Mouse (Mus musculus): ENCODE measurements around the gene Gga3. TPM values are rescaled to one million over a fixed set of nuclear protein-coding genes. Genes with fewer than 3 reads are reported as not detected.

Gga3 gene
- total RNA-seq, 4 experiments from 2014 or later, result 13.0 to 19.0 (median 15.8) TPM

GRCm38 (mm10) chr11:115564064-115564809, 39.6 kb downstream of the Gga3 start, which contains the start of gene Nup85:
Gene Nup85 (plus strand): TSS chr11:115564434.
- peak; percentile 95 for DNase-seq (ENCODE audit: low spot score)

DNA sequence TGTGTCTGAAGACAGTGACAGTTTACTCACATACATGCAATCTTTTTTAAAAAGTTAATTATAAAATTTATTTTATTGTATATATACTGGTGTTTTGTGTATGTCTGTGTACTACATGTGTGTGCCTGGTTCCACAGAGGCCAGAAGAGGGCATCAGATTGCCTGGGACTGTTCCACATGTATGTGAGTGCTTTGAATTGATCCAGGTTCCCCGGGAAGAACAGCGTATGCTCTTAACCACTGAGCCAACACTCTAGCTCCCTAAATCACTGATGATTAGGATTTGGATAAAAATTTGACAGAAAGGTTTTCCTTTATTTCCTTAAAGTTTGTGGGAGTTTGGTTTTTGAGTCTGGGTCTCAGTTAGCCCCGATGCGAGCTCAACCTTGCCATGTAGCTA, 40.4 kb downstream of the Gga3 start:
- DNase-seq (ENCODE audit: low spot score), result no peak

GRCm38 (mm10) chr11:115555717-115556116, 48.1 kb downstream of the Gga3 start:
- no peak for DNase-seq (ENCODE audit: low spot score)

DNA sequence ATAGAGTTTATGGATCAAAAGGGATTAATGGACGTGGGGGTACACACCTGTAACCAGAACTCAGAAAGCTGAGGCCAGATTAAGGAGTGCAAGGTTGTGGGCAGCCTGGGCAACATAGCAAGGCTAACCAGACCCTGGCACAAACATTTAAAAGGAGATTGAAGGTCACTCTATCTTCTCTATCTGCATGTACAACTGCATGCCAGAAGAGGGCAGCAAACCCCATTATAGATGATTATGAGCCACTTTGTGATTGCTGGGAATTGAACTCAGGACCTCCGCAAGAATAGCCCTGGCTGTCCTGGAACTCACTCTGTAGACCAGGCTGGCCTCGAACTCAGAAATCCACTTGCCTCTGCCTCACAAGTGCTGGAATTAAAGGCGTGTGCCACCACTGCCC, 51.1 kb downstream of the Gga3 start:
- DNase-seq (ENCODE audit: low spot score), result no peak

DNA sequence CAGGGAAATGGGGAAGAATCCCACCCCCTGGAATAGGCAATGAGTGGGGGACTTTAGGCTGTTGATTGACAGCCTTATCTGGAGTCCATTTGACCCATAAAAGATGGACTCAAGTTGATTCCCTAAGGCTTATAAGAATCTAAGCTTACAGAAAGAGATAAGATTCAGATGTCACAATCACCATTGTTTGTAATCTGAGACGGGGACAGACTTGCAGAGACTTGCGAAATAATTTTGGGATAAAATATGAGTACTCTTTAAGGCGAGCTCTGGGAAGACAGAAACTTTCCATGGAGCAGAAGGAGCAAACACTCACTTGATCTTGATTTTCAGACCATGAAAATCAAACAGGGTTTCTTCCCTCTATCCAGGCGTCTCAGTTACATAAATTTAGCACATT, 60.3 kb downstream of the Gga3 start:
- no peak for DNase-seq (ENCODE audit: low spot score)

- DNase-seq (ENCODE audit: low spot score), result no peak
Measured at GRCm38 (mm10) chr11:115538045-115538444, 65.8 kb downstream of the Gga3 start.

GRCm38 (mm10) chr11:115536856-115537568, 66.8 kb downstream of the Gga3 start:
- DNase-seq (ENCODE audit: low spot score), result no peak

GRCm38 (mm10) chr11:115536038-115536681, 67.7 kb downstream of the Gga3 start, which contains the start of gene Sumo2:
Gene Sumo2 (minus strand): TSS chr11:115536276.
- DNase-seq (ENCODE audit: low spot score), result peak; percentile 97

GRCm38 (mm10) chr11:115535401-115536037, 68.3 kb downstream of the Gga3 start:
- peak; percentile 23 for DNase-seq (ENCODE audit: low spot score)

GRCm38 (mm10) chr11:115534759-115535371, 69.0 kb downstream of the Gga3 start:
- DNase-seq (ENCODE audit: low spot score), result no peak

Other genes with a start within 250 kb of the Gga3 start
- 1 to 10 TPM; 3.4 to 4.3 (median 4.1) TPM for gene Hid1, start 236.3 kb downstream of the Gga3 start, total RNA-seq (2022)
- 1 to 10 TPM; 4.1 to 5.3 (median 4.8) TPM for gene Cdr2l, start 222.1 kb downstream of the Gga3 start, total RNA-seq (2022)
- gene Mrpl58, start 200.3 kb downstream of the Gga3 start, total RNA-seq (2022), result 100 to 1,000 TPM; 139 to 160 (median 146) TPM
- 1,000 to 10,000 TPM; 2,233 to 2,384 (median 2,275) TPM for gene Atp5h, start 184.1 kb downstream of the Gga3 start, total RNA-seq (2022)
- 10 to 100 TPM; 29.3 to 34.0 (median 29.7) TPM for gene Kctd2, start 183.9 kb downstream of the Gga3 start, total RNA-seq (2022)
- gene Trim80, start 163.5 kb downstream of the Gga3 start, total RNA-seq (2022), result under 1 TPM in 1 of 4 experiments, not detected in 3; 0.16 TPM
- not detected for gene Slc16a5, start 141.6 kb downstream of the Gga3 start, total RNA-seq (2022)
- 1 to 10 TPM; 1.2 to 2.2 (median 1.9) TPM for gene Armc7, start 128.4 kb downstream of the Gga3 start, total RNA-seq (2022)
- gene Nt5c, start 112.2 kb downstream of the Gga3 start, total RNA-seq (2022), result 10 to 100 TPM in 2 of 4 experiments, 1 to 10 TPM in 2; 8.7 to 14.9 (median 10.1) TPM
- gene Jpt1, start 89.7 kb downstream of the Gga3 start, total RNA-seq (2022), result 100 to 1,000 TPM; 114 to 126 (median 121) TPM
- gene Sumo2, start 67.8 kb downstream of the Gga3 start, total RNA-seq (2022), result 100 to 1,000 TPM; 166 to 179 (median 176) TPM
- gene Nup85, start 39.6 kb downstream of the Gga3 start, total RNA-seq (2022), result 10 to 100 TPM; 15.7 to 24.4 (median 19.2) TPM
- gene Mrps7, start 126 bp downstream of the Gga3 start, total RNA-seq (2022), result 100 to 1,000 TPM in 1 of 4 experiments, 10 to 100 TPM in 3; 80.5 to 101 (median 85.0) TPM
- 10 to 100 TPM; 40.8 to 52.0 (median 45.0) TPM for gene Mif4gd, start 8.9 kb upstream of the Gga3 start, total RNA-seq (2022)
- gene Slc25a19, start 24.2 kb upstream of the Gga3 start, total RNA-seq (2022), result 10 to 100 TPM; 31.4 to 40.9 (median 34.9) TPM
- gene Grb2, start 104.5 kb upstream of the Gga3 start, total RNA-seq (2022), result 100 to 1,000 TPM in 3 of 4 experiments, 10 to 100 TPM in 1; 93.7 to 126 (median 111) TPM
- gene Tmem94, start 161.4 kb upstream of the Gga3 start, total RNA-seq (2022), result 100 to 1,000 TPM in 2 of 4 experiments, 10 to 100 TPM in 2; 96.2 to 103 (median 100) TPM
- gene Caskin2, start 209.6 kb upstream of the Gga3 start, total RNA-seq (2022), result 10 to 100 TPM; 40.3 to 48.2 (median 44.7) TPM
- 1 to 10 TPM; 6.9 to 8.8 (median 7.5) TPM for gene Tsen54, start 210.7 kb upstream of the Gga3 start, total RNA-seq (2022)
- 10 to 100 TPM; 15.7 to 31.8 (median 20.3) TPM for gene Llgl2, start 220.0 kb upstream of the Gga3 start, total RNA-seq (2022)

Measured in heart, adult 8-10 months (tissue).